Mouse (Mus musculus): ENCODE measurements around the gene Exog. TPM values are rescaled to one million over a fixed set of nuclear protein-coding genes. Genes with fewer than 3 reads are reported as not detected.
A peak's percentile ranks its signal among the peaks of the same experiment; 100 is the strongest.

Gene Exog
- polyA plus RNA-seq, 1 experiment from 2014 or later = 25.3 TPM

GRCm38 (mm10) chr9:119465056-119465455, 20.3 kb downstream of the Exog start:
- Histone ChIP-seq H3K4me2 (no peak overlapping the region), H3K9ac (no peak overlapping the region), H3K4me1 (no peaks in the 10 kb centered on the region), H3K9me3 (replicated peaks) (no peaks in the 10 kb centered on the region), H3K36me3 (peaks cover 71% of the 10 kb centered on the region), H3K4me3 (replicated peaks) (no peak overlapping the region), H3K27ac (no peak overlapping the region), H3K27me3 (no peaks in the 10 kb centered on the region)
- 90% methylated on average over 6 of the region's 6 CpGs for WGBS
- ATAC-seq (replicated peaks; ENCODE audit: low FRiP score) = no peak

- Histone ChIP-seq H3K27ac (no peak overlapping the region), H3K9me3 (replicated peaks) (no peaks in the 10 kb centered on the region), H3K27me3 (no peaks in the 10 kb centered on the region), H3K9ac (no peak overlapping the region), H3K4me3 (replicated peaks) (no peak overlapping the region), H3K36me3 (peaks cover 73% of the 10 kb centered on the region), H3K4me2 (no peak overlapping the region), H3K4me1 (no peaks in the 10 kb centered on the region)
- 0 out of 2 replicates have a peak, but pooled peaks have one; percentile 77 for ATAC-seq (replicated peaks; ENCODE audit: low FRiP score)
- 65% methylated on average over 7 of the region's 7 CpGs for WGBS
Observed at GRCm38 (mm10) chr9:119465595-119465994, 20.9 kb downstream of the Exog start.

GRCm38 (mm10) chr9:119469691-119470353, 25.1 kb downstream of the Exog start:
- WGBS = 82% methylated on average over 8 of the region's 8 CpGs
- Histone ChIP-seq H3K36me3 (peaks cover 31% of the 10 kb centered on the region), H3K9ac (no peak overlapping the region), H3K4me2 (no peak overlapping the region), H3K27ac (no peak overlapping the region), H3K27me3 (no peaks in the 10 kb centered on the region), H3K9me3 (replicated peaks) (no peaks in the 10 kb centered on the region), H3K4me1 (peaks cover 11% of the 10 kb centered on the region; the same call in 1 of the 2 replicates), H3K4me3 (replicated peaks) (no peak overlapping the region)
- 0 out of 2 replicates have a peak, but pooled peaks have one; percentile 41 for ATAC-seq (replicated peaks; ENCODE audit: low FRiP score)

GRCm38 (mm10) chr9:119472412-119472918, 27.7 kb downstream of the Exog start:
- H3K36me3 ChIP-seq = peaks cover 10% of the 10 kb centered on the region
- H3K27me3 ChIP-seq = no peaks in the 10 kb centered on the region
- no peak overlapping the region for H3K27ac ChIP-seq
- no peak overlapping the region for H3K9ac ChIP-seq
- H3K4me1 ChIP-seq = peaks cover 15% of the 10 kb centered on the region
- H3K9me3 ChIP-seq (replicated peaks) = no peaks in the 10 kb centered on the region
- H3K4me3 ChIP-seq (replicated peaks) = no peak overlapping the region
- WGBS = 67% methylated on average over 11 of the region's 11 CpGs
- ATAC-seq (replicated peaks; ENCODE audit: low FRiP score) = no peak
- H3K4me2 ChIP-seq = no peak overlapping the region

GRCm38 (mm10) chr9:119473011-119473410, 28.3 kb downstream of the Exog start:
- no peak overlapping the region for H3K4me2 ChIP-seq

GRCm38 (mm10) chr9:119473608-119474164, 28.9 kb downstream of the Exog start:
- no peak overlapping the region for H3K27ac ChIP-seq
- no peak for ATAC-seq (replicated peaks; ENCODE audit: low FRiP score)
- no peaks in the 10 kb centered on the region for H3K27me3 ChIP-seq
- no peak overlapping the region for H3K4me3 ChIP-seq (replicated peaks)
- H3K9ac ChIP-seq = no peak overlapping the region
- H3K4me2 ChIP-seq = no peak overlapping the region
- 75% methylated on average over 9 of the region's 9 CpGs for WGBS
- no peaks in the 10 kb centered on the region for H3K9me3 ChIP-seq (replicated peaks)
- peaks cover 25% of the 10 kb centered on the region for H3K4me1 ChIP-seq
- peaks cover 3% of the 10 kb centered on the region; the same call in 1 of the 2 replicates for H3K36me3 ChIP-seq

More at GRCm38 (mm10) chr9:119473011-119473410, 28.3 kb downstream of the Exog start:
- peaks cover 21% of the 10 kb centered on the region for H3K4me1 ChIP-seq
- H3K9ac ChIP-seq = no peak overlapping the region
- no peak overlapping the region for H3K27ac ChIP-seq
- H3K4me3 ChIP-seq (replicated peaks) = no peak overlapping the region
- H3K9me3 ChIP-seq (replicated peaks) = no peaks in the 10 kb centered on the region
- WGBS = 90% methylated on average over 1 of the region's 1 CpGs
- no peak for ATAC-seq (replicated peaks; ENCODE audit: low FRiP score)
- H3K36me3 ChIP-seq = peaks cover 5% of the 10 kb centered on the region
- H3K27me3 ChIP-seq = no peaks in the 10 kb centered on the region

GRCm38 (mm10) chr9:119474717-119475611, 30.2 kb downstream of the Exog start:
- H3K27me3 ChIP-seq = no peaks in the 10 kb centered on the region
- no peak overlapping the region for H3K4me2 ChIP-seq
- WGBS = 60% methylated on average over 15 of the region's 15 CpGs
- ATAC-seq (replicated peaks; ENCODE audit: low FRiP score) = peak; percentile 54; the same call in 1 of the 2 replicates
- H3K27ac ChIP-seq = no peak overlapping the region
- peaks cover 3% of the 10 kb centered on the region; the same call in 1 of the 2 replicates for H3K36me3 ChIP-seq
- H3K9ac ChIP-seq = no peak overlapping the region
- H3K4me3 ChIP-seq (replicated peaks) = no peak overlapping the region
- peaks cover 28% of the 10 kb centered on the region for H3K4me1 ChIP-seq
- no peaks in the 10 kb centered on the region for H3K9me3 ChIP-seq (replicated peaks)

GRCm38 (mm10) chr9:119477754-119478153, 33.0 kb downstream of the Exog start:
- 7% methylated on average over 6 of the region's 6 CpGs for WGBS
- peak overlapping the region; percentile 30 for H3K4me2 ChIP-seq
- ATAC-seq (replicated peaks; ENCODE audit: low FRiP score) = peak; percentile 68

GRCm38 (mm10) chr9:119478345-119478744, 33.6 kb downstream of the Exog start:
- Histone ChIP-seq H3K27me3 (no peaks in the 10 kb centered on the region), H3K9me3 (replicated peaks) (no peaks in the 10 kb centered on the region), H3K4me2 (no peak overlapping the region), H3K4me1 (peaks cover 23% of the 10 kb centered on the region), H3K4me3 (replicated peaks) (no peak overlapping the region), H3K36me3 (no peaks in the 10 kb centered on the region), H3K9ac (no peak overlapping the region), H3K27ac (no peak overlapping the region)
- ATAC-seq (replicated peaks; ENCODE audit: low FRiP score) = no peak
- 76% methylated on average over 11 of the region's 11 CpGs for WGBS

More at GRCm38 (mm10) chr9:119477754-119478153, 33.0 kb downstream of the Exog start:
- Histone ChIP-seq H3K9me3 (replicated peaks) (no peaks in the 10 kb centered on the region), H3K27ac (0 out of 2 replicates have a peak overlapping the region, but pooled peaks have one; percentile 32), H3K4me3 (replicated peaks) (no peak overlapping the region), H3K27me3 (no peaks in the 10 kb centered on the region), H3K4me1 (peaks cover 24% of the 10 kb centered on the region), H3K36me3 (no peaks in the 10 kb centered on the region), H3K9ac (no peak overlapping the region)

GRCm38 (mm10) chr9:119479297-119479696, 34.6 kb downstream of the Exog start:
- Histone ChIP-seq H3K4me2 (no peak overlapping the region), H3K9me3 (replicated peaks) (no peaks in the 10 kb centered on the region), H3K9ac (no peak overlapping the region), H3K36me3 (no peaks in the 10 kb centered on the region), H3K4me1 (peaks cover 32% of the 10 kb centered on the region), H3K4me3 (replicated peaks) (no peak overlapping the region), H3K27ac (no peak overlapping the region), H3K27me3 (no peaks in the 10 kb centered on the region)
- ATAC-seq (replicated peaks; ENCODE audit: low FRiP score) = no peak
- 30% methylated on average over 8 of the region's 8 CpGs for WGBS

GRCm38 (mm10) chr9:119481612-119482011, 36.9 kb downstream of the Exog start:
- Histone ChIP-seq H3K4me2 (no peak overlapping the region), H3K27me3 (no peaks in the 10 kb centered on the region), H3K36me3 (no peaks in the 10 kb centered on the region), H3K9me3 (replicated peaks) (no peaks in the 10 kb centered on the region), H3K9ac (no peak overlapping the region), H3K4me1 (peaks cover 29% of the 10 kb centered on the region), H3K27ac (no peak overlapping the region), H3K4me3 (replicated peaks) (no peak overlapping the region)
- ATAC-seq (replicated peaks; ENCODE audit: low FRiP score) = no peak
- 57% methylated on average over 4 of the region's 4 CpGs for WGBS

Measured in kidney, embryonic 15.5 days (tissue).